Mouse (Mus musculus) bone marrow macrophage, adult 2 months (primary cell): ENCODE results near the gene Syngr2. TPM values are rescaled to one million over a fixed set of nuclear protein-coding genes. Genes with fewer than 3 reads are reported as not detected.
"Not testable (repeated sequence)": the region's sequence is repeated elsewhere in the genome, so short reads cannot be mapped to it uniquely, and the experiment has no call there.

Experiments
- H3K27ac ChIP-seq: 2 replicates; pipeline ENCODE4 v1.5.1; 2012; ENCODE audit warnings: low read depth, low read length; ENCODE audit not compliant: insufficient read depth
- H3K4me1 ChIP-seq: 2 replicates; pipeline ENCODE4 v1.6.1; 2012; ENCODE audit warnings: low read length; ENCODE audit not compliant: control insufficient read depth, insufficient read depth
- H3K4me3 ChIP-seq: 2 replicates; pipeline ENCODE4 v1.5.1; 2012; ENCODE audit warnings: mild to moderate bottlenecking, low read length, moderate library complexity; ENCODE audit not compliant: insufficient read depth
- CTCF ChIP-seq: IDR thresholded peaks from 2 replicates; pipeline ENCODE4 v1.5.1; 2012; ENCODE audit warnings: low read depth, mild to moderate bottlenecking, low read length, moderate library complexity
- POLR2A ChIP-seq: IDR thresholded peaks from 2 replicates; pipeline ENCODE4 v1.6.1; 2012; ENCODE audit warnings: mild to moderate bottlenecking, low read depth, low read length, borderline replicate concordance
- polyA plus RNA-seq: library from polyadenylated mRNA; stranded (reverse); fragments of >200 nt; gene quantifications from 2 replicates; pipeline ENCODE4 v1.2.4, GENCODE M21; 2012; ENCODE audit not compliant: missing spikeins, insufficient read depth, insufficient read length

The Syngr2 gene
- polyA plus RNA-seq, 1 experiment: 189 TPM

DNA sequence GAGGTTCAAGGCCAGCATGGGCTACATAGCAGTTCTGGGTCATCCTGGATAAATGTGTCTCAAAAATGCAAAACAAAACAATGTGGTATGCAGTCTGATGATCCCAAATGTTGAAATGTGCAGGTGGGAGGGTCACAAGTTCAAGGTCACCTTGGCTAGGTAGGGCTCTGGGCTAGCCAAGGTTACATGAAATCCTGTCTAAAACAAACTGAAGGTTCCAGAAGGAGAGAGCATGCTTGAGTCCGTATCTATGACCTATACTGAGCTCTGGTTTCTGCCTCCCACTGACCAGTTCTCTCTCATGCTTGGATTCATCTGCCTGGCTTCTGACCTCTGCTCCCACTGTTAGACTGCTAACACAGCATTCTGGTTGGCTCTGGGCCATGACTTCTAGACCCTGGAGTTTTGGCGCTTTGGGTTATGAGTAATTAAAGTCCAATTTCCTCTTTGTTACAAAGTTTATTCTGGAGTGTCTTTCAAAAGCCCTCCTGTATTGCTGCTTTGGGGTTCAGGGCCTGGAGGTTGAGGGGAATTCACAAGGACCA is 20.3 kb downstream of the Syngr2 start:
- Histone ChIP-seq H3K27ac (peak overlapping the region; percentile 82), H3K4me1 (peaks cover 56% of the 10 kb centered on the region), H3K4me3 (0 out of 2 replicates have a peak overlapping the region, but pooled peaks have one; percentile 1)
- TF ChIP-seq CTCF: no peak
- no peak for TF ChIP-seq POLR2A

DNA sequence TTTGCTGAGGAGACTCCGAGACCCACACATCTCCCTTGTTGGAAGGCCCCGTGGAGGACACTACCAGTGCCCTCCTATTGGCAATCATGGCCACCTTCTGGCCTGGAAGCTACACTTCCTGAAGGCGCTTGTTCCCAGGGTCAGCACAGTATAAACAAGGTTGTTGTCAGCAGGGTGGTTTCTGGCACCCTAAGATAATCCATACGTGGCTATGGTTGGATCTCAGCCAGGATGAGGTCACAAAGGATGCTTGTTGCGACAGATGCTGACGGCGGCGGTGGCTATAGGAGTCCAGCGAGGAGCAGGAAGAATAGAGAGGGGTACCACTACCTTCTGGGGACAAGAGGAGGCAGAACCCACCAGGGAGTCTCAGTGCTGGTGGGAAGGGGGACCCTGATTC is 20.9 kb downstream of the Syngr2 start:
- Histone ChIP-seq H3K4me1 (peaks cover 56% of the 10 kb centered on the region), H3K4me3 (0 out of 2 replicates have a peak overlapping the region, but pooled peaks have one; percentile 1), H3K27ac (peak overlapping the region; percentile 82)
- TF ChIP-seq CTCF: no peak
- TF ChIP-seq POLR2A: no peak

DNA sequence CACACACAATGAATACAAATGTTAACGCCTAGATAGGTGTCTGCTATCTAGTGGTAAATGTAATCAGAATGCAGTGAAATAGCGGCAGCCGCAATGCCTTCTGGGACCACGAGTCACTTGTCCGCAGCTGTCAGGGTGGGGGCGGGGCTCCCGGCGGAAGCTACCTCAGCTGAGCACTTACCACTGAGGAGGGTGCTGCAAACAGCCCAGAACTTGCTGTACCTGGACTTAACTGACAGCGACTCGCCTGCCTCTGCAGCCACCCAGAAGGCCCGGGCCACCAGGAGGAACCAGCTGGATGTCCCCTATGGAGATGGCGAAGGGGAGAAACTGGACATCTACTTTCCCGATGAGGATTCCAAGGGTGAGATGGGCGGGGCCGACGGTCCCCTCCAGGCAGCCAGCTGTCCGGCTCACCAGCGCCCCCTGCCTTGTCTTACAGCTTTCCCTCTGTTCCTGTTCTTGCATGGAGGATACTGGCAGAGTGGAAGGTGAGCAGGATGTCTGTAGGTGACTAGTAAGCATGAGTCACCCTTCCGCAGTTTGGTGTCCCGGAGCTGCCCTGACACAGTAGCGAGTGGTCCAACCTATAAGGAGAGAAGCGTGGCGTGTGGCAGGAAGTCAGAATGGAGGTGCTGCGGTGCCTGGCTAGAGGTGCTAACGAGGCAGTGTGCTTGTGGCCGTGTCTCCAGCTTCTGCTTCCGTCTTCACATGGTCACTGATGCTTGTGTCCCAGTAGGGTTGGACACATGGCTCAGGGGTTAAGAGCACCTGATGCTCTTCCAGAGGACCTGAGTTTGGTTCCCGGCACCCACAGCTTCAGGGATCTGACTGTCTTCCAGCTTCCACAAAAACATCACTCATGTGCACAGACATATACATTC is 22.9 kb downstream of the Syngr2 start:
- Histone ChIP-seq H3K4me3 (peak overlapping the region; percentile 69), H3K4me1 (peaks cover 41% of the 10 kb centered on the region), H3K27ac (peak overlapping the region; percentile 51)
- TF ChIP-seq POLR2A (no peak; the same call in 1 of the 2 replicates), CTCF (no peak; the same call in 1 of the 2 replicates)

DNA sequence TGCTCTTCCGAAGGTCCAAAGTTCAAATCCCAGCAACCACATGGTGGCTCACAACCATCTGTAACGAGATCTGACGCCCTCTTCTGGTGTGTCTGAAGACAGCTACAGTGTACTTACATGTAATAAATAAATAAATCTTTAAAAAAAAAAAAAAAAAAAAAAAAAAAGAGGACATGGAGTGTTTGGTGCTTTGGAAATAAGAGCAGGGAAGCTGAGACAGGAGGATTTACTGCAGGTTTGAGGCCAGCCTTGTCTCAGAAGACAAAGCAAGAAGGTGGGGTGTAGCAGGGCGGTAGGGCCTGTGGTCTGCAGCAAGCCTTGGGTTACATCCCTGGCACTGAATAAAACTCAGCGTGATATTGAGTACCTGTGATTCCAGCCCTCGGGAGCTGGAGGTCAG is 24.0 kb downstream of the Syngr2 start:
- H3K4me3 ChIP-seq, H3K27ac ChIP-seq: not testable (repeated sequence)
- H3K4me1 ChIP-seq: peaks cover 34% of the 10 kb centered on the region

DNA sequence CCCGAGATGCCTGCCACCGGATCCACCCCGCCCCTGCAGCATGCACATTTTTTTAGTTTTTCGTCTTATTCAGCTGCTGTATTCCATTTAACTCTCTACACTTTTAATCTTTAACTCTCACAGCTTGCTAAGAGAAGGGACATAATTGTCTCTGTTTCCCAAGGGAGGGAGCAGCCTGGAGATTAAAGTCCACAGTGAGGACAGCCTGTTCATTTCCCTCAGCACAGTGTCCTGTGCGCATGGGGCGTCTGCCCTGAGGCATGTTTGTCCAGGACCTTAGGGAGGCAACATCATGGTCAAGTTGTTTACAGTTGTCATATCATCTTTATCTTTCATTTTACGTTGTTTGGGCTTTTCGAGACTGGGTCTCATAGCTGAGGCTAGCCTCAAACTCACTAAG is 24.6 kb downstream of the Syngr2 start:
- H3K27ac ChIP-seq: no peak overlapping the region
- no peak overlapping the region for H3K4me3 ChIP-seq
- peaks cover 30% of the 10 kb centered on the region for H3K4me1 ChIP-seq
- no peak for TF ChIP-seq CTCF
- TF ChIP-seq POLR2A: no peak

DNA sequence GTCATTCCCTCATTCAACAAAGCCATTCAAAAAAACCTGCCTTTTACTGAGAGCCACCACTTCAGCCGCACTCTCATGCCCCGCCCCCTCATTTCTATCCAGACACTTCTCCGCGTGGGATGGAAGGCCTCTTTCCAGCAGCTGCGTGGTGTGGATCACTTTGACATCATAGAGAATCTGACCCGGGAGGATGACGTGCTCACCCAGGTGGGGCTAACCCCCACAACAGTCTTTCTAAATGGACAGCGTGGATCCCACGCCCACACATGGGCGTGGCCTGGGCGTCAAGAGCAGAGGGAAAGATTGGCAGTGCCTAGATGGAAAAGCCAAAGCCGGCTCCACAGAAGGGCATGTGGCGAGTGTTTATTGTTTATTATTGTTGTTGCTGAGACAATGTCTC is 26.8 kb downstream of the Syngr2 start:
- TF ChIP-seq POLR2A (no peak), CTCF (no peak)
- H3K4me3 ChIP-seq: no peak overlapping the region
- no peak overlapping the region for H3K27ac ChIP-seq
- peaks cover 10% of the 10 kb centered on the region for H3K4me1 ChIP-seq

DNA sequence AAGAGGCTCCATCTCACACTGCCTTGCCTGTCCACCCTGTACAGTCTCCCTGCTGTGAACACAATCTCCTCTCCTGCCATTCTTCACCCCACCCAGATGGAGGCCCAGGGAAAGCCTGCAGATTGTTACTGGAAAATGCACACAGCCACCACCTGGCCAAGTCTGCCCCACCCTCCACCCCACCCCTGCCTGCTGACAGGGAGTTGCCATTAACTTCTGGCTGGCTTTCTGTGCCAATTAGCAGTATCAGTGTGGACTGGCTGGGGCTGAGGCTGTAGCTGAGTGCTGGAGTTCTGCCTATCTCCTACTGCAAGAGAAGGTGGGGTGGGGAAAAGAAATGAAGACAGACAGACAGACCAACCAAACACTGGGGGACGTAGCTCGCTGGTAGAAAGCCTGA is 29.1 kb downstream of the Syngr2 start:
- TF ChIP-seq POLR2A: no peak
- no peak for TF ChIP-seq CTCF
- peaks cover 5% of the 10 kb centered on the region for H3K4me1 ChIP-seq
- H3K4me3 ChIP-seq: no peak overlapping the region
- H3K27ac ChIP-seq: no peak overlapping the region

DNA sequence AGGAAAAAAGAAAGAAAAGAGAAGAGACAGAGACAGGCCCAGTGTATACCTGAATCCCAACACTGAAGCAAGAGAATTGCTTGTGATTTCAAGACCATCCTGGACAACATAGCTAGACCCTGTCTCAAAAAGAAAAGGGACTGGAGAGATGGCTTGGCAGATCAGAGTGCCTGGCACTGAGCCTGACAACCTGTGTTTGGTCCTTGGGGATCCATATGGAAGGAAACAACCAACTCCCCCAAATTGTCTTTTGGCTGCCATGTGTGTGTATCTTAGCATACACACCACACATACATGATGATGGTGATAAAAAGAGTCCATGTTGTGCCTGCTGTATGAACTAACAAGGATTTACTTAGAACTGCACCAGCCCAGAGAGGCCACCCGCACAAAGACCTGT is 29.6 kb downstream of the Syngr2 start:
- H3K4me3 ChIP-seq: no peak overlapping the region
- no peak overlapping the region for H3K27ac ChIP-seq
- peaks cover 5% of the 10 kb centered on the region for H3K4me1 ChIP-seq
- no peak for TF ChIP-seq POLR2A
- no peak for TF ChIP-seq CTCF

DNA sequence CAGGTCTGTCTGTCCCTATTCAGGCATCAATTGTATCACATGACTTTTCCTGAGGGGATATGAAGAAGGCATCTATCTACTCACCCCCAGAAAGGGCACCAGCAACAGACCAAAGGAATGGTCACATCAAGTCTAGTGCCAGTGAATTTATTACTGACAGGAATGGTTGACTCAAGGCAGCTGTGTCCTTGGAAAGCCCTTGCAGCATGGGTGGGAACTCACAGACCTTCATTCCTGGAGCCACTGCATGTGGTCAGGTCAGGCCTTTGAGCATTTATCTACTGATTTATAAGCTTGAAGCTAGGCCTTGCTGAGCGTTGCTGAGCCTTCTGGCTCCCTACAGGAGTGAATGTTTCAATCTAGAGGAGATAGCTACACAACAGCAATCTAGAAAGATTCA is 31.4 kb downstream of the Syngr2 start:
- no peak for TF ChIP-seq POLR2A
- no peak for TF ChIP-seq CTCF
- Histone ChIP-seq H3K27ac (no peak overlapping the region), H3K4me3 (no peak overlapping the region), H3K4me1 (peaks cover 5% of the 10 kb centered on the region)

DNA sequence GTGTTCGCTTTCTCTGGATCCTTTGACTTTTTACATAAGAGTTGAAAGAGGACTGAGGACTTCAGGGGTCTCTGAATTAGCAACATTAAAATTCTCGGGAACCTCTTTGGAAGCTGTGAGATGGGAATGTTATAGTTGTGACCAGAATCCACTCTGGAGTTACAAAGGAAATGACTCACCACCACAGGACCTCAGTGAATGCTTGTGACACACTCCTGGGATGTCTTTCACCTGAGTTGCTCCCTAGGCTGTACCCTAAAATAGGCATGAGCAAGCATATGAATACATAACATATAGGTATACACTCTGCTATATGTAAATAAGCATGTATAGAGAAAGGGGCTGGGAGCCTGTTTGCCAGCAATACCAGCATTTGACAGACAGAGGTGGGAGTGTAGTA is 34.0 kb downstream of the Syngr2 start:
- peaks cover 19% of the 10 kb centered on the region for H3K4me1 ChIP-seq
- TF ChIP-seq POLR2A: no peak
- no peak for TF ChIP-seq CTCF
- H3K27ac ChIP-seq: no peak overlapping the region
- H3K4me3 ChIP-seq: no peak overlapping the region

DNA sequence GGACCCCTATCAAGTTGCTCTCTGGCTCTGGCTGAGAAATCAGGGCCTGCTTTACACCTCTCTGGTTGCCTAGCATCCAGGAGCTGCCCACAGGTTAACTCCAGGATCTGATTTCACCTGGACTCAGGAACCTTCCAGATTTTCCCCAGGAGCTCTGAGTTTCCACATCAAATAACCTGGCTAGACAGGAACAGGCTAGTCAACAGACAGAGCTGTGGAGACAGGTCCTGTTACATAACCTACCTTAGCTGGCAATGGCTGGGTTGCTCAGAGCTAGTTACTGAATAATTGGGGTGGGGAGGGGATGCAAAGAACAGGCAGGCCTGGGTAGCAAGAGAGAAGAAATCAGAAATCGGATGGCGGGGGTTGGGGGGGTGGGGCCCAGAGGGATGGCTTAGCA is 35.5 kb downstream of the Syngr2 start:
- TF ChIP-seq CTCF (no peak), POLR2A (no peak)
- H3K4me3 ChIP-seq: no peak overlapping the region
- H3K4me1 ChIP-seq: peaks cover 19% of the 10 kb centered on the region
- no peak overlapping the region for H3K27ac ChIP-seq
